Mouse (Mus musculus) adrenal gland, adult 8-10 months (tissue): ENCODE measurements around the gene Dimt1. TPM values are rescaled to one million over a fixed set of nuclear protein-coding genes. Genes with fewer than 3 reads are reported as not detected.
"Not testable (repeated sequence)": the region's sequence is repeated elsewhere in the genome, so short reads cannot be mapped to it uniquely, and the experiment has no call there.

Experiments
- DNase-seq: peaks from one replicate; pipeline ENCODE4 v3.0.0; 2022
- total RNA-seq, 4 experiments: library from RNA; stranded (reverse); gene quantifications; 2 replicates each; pipeline ENCODE4 v1.2.4; 2022

Gene Dimt1
- total RNA-seq, 4 experiments from 2014 or later, result 11.7 to 19.7 (median 17.7) TPM

GRCm38 (mm10) chr13:106961496-106961895, 14.6 kb downstream of the Dimt1 start:
- no peak for DNase-seq

GRCm38 (mm10) chr13:106996891-106997290, 50.0 kb downstream of the Dimt1 start:
- DNase-seq, result no peak

GRCm38 (mm10) chr13:106997557-106997956, 50.6 kb downstream of the Dimt1 start:
- DNase-seq, result not testable (repeated sequence)

GRCm38 (mm10) chr13:106998026-106998425, 51.1 kb downstream of the Dimt1 start:
- DNase-seq, result no peak

GRCm38 (mm10) chr13:106998671-106999070, 51.7 kb downstream of the Dimt1 start:
- no peak for DNase-seq

- no peak for DNase-seq
Observed at GRCm38 (mm10) chr13:107003211-107003610, 56.3 kb downstream of the Dimt1 start.

GRCm38 (mm10) chr13:107008174-107008573, 61.2 kb downstream of the Dimt1 start:
- DNase-seq, result no peak

Other genes starting within 250 kb of the Dimt1 start
- 10 to 100 TPM; 35.5 to 40.7 (median 38.3) TPM for gene Ipo11, start 10.2 kb upstream of the Dimt1 start, total RNA-seq
- gene Kif2a, start 75.0 kb downstream of the Dimt1 start, total RNA-seq, result 10 to 100 TPM; 35.1 to 62.0 (median 52.1) TPM